Mouse (Mus musculus) lung, adult 2 months (tissue): ENCODE results near the gene Fkbp15.

Experiments used
- CTCF ChIP-seq: fragments of 200-500 bp; IDR thresholded peaks from 2 replicates; pipeline ENCODE4 v1.5.1; 2011; ENCODE audit warnings: mild to moderate bottlenecking, low read length, control low read depth; ENCODE audit not compliant: insufficient read depth
- POLR2A ChIP-seq: fragments of 200-500 bp; IDR thresholded peaks from 2 replicates; pipeline ENCODE4 v1.6.1; 2011; ENCODE audit warnings: low read depth, mild to moderate bottlenecking, control low read depth, low read length, borderline replicate concordance; ENCODE audit errors: extremely low read depth

DNA sequence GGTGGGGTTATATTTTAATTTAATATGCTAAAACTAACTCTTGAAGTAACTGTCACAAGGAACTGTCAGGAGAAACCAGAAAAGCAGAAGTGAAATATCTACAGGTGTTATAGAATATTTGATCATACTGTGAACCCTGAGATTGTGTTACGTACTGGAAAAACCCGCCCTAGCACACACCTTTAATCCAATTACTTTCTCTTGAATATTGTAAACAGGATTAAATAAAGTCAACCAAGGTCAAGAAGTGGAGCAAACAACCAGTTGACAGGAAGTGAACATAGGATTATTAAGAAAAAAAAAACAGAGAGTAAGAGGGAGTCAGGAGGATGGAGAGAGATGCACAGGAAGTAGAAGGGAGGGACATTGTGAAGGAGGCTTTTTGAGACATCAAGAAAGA, 47.5 kb downstream of the Fkbp15 start:
- no peak for TF ChIP-seq CTCF
- TF ChIP-seq POLR2A: no peak
